Mouse (Mus musculus) frontal cortex, adult (tissue): ENCODE results near the gene Tmem110.
A peak's percentile ranks its signal among the peaks of the same experiment; 100 is the strongest.

Source experiments
- ATAC-seq: cut with Nextera tagmentation; 2 replicates; pipeline ENCODE4 v1.9.2; 2017; ENCODE audit warnings: mild to moderate bottlenecking, moderate library complexity, mixed read lengths; ENCODE audit not compliant: low TSS enrichment

Gene Tmem110

DNA sequence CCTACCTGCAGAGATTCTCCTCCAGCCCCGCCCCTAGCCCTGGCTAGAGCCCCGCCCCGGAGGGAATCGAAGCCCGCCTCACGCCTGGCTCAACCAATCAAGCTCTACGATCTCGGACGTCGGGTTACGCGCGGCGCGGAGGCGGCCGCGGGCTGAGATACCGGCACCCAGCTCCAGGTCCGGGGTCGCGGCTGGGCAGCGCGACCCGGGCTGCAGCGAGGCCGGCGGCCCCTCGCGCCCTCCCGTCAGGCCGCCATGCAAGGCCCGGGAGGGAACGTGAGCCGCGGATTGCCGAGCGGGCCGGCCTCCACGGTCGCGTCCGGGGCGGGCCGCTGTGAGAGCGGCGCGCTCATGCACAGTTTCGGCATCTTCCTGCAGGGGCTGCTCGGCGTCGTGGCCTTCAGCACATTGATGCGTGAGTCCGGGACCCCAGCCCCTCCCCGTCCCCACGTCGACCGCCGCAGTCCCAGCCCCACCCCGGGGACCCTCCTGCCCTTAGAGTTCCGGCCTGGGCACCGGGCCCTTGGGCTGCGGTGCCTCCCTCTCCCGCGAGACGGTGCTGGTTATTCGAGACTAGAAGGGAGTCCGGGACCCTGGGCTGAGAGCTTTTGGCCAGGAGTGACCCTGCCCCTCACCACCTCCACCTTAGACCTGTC is at the start of gene Tmem110:
Tmem110 (plus strand) TSS at position 115 of the 656 bp plus-strand sequence.
- ATAC-seq: peak; percentile 98

DNA sequence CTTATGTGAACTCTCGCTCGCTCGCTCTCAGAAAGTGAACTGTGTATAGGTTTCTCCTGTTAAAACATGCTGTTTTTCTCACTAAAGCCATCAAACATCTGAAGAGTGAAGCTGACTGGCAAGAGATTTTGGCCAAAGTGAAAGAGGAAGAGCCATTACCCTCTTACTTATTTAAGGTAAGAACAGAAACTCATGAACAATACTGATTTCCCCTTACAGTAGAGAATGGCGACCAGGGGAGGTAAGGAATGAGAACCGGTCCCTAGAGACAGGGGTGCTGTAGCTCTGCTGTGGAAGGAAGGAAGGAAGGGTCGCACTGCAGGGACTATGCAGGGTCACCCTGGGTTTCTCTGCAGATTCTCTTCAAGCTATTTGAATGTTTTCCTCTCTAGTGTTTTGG is 40.8 kb upstream of the Tmem110 start:
- ATAC-seq: no peak

DNA sequence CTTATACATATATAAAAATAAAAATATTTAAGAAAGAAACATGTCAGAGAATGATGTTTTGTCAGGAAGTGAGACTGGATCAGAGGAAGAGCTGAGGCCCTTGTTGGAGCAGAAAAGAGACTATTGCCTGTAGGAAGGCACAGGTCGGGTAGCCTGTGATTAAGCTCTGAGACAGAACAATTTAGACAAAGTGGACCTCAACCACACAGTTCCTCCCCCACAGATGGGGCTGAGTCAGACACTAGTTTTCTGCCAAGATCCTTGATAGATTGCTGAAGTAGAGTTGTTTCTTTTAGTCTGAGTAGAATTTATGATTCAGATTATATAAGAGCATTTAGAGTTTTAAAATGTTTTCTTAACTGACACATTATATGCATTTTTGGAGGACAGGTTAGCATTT is 35.9 kb upstream of the Tmem110 start:
- ATAC-seq: peak; percentile 88

DNA sequence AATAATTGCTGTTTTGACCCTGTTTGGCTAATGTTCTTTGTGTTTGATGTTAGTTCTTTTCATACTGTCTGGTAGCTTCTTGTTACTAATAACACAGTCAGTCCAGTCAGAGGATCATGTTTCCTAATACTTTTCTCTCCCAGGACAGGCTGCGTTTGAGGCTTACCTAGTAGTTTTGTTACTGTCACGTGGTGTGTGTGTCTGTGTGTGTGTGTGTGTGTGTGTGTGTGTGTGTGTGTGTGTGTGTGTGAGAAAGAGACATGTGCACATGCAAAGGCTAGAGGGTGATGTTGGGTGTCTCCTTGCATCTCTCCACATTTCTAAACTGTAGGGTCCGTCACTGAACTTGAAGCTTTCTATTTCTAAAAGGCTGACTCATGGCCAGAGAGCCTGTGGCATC is 32.5 kb upstream of the Tmem110 start:
- ATAC-seq: no peak

DNA sequence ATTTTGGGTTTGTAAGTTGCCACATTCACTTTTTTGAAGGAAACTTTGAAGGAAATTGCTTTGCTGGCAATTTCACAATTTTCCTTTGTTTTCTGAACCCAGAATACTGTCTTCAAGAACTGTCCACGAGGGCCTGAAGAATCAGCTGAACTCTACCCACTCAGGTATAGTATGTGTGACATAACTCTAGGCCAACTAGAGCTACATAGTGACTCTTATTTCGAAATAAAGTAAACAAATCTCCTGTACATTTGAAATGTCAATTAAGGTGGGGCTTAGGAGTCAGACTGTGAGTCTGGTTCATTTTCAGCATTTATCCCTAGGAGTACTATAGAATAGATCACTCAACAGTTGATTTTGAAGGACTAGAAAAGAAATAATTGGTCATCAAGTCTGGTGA is 23.6 kb upstream of the Tmem110 start:
- no peak for ATAC-seq

DNA sequence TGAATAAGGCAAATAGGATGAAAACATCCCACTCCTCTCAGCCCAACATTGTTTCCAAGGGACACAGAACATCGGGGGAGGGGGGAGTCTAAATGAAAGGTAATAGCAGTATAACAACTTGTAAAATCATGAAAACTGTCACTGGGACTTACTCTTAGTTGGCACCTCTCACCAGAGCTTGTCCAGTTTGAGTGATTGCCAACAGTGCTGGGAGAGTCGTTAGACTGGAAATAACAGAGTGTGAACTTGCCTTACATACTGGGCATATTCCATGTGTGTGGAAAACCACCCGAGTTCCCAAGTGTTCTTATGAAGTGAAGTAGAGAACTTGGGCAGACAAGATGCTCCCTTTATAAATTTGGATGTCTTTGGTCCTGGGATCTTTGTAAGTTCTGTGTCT is 4.3 kb upstream of the Tmem110 start:
- no peak for ATAC-seq

DNA sequence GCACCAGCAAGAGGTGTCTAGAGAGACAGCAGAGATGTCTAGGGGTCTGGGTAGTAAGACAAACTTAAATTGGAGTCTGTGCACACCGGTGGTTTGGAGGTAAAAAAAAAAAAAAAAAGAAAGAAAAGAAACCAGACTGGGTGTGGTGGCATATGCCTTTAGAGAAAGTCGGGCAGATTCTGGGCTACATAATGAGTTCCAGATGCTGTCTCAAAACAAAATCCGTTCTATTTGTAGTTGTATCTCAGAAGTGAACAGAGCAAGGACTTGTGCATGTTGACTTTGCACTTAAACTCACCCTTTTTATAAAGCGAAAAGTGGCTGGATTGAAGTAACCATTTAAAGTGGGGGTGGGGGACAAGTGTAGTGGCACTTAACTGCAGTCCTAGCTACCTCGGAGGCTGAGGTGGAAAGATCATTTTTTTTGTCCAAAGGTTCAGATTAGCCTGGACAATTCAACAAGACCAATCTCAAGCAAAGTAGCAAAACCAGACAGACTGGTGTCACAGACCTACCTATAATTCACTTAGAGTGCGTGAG is 864 bp upstream of the Tmem110 start:
- ATAC-seq: no peak

DNA sequence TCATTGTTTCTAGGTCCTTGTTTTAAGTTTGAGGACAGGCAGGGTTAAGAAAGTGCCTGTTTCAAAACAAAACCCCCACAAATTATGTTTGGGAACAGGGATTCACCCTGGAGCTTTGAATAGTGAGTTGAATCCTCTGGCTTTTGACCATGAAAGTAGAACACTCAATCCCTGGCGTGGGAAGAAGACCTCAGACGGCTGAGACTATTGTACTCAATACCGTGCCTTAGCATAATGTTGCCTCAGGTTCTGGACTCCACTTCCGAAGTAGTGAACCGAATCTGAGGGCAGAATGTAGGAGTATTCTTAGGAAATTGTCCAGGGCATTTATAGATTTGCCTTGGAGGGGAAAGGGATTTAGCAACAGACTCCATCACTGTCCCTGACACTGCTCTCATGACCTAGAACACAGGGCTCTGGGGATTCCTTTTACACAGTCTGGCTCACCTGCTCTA is 342 bp upstream of the Tmem110 start:
- peak; percentile 2; the same call in 1 of the 2 replicates for ATAC-seq

DNA sequence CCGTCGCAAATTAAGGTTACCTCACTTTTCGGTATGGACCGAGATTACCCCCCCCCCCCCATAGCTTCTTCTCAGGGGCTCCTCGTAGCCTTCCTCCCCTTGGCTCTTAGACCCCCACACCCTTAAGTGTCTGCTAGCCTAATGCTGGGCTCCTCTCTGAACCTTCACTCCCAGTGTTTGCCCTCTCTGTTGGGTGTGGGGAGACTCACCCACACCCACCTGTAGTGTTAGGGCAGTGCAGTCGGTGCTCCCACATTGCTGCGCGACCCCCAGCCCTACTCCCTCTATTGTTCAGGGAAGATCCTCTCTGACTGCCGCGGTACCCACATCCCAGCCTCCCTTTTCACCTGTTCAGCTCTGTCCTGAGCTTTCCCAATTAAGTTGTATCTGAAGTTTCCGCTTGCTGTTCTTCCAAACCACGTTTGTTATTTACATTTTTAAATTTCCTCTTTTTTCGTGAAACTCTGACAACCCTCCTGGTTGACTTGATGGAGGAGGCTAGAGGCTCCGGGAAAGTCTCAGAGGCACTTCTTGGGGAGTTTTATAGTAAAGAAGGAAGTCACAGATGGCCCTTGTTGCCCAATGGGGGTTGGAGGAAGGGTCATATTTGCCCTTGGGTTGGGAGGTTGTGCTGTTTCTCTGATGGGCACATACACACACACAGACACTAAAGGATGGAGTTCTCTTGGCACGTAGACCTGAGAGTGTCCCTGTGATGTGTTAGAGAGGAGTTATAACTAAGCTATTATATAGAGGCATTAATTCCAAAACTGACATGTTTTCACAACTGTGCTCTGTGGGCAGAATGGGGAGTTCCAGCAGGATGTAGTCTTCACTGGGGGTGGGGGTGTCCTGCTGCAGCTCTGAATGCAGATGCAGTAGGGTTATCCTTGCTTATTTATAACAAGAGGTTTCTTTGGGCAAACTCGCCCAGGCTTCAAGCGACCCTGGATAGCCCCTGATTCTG is 1.1 kb downstream of the Tmem110 start:
- no peak for ATAC-seq

DNA sequence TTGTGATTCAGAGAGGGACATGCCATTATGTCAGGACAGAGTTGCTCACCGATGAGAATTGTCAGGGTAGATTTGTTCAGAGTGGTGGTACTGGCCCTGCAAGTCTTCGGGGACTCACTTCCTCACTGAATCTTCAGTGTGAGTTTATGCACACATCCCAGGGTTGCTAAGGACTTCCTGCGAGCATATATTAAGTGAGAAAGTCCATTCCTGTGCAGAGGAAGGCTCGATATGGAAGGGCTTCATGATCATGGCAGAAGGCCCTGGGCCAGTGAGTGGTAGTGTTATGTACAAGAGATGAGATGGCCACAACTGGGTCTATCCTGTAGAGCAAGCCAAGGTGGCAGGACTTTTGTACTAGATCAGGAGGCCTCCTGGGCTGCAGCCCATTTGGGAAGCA is 2.1 kb downstream of the Tmem110 start:
- ATAC-seq: no peak

DNA sequence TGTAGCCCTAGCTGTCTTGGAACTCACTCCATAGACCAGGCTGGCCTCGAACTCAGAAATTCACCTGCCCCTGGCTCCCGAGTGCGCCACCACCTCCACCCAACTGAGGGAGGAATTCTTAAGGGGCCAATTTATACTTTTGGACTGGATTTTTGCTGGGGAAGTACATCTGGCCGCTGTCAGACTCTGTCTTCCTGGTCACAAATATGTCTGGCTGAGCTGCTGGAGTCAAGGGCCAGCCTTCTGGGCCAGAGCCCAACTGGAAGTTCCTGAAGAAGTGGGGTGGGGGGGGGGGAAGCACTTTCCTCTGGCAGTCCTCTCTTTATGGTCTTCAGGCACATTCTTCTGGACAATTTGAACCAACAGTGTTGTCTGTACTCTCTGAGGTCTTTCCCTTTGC is 2.7 kb downstream of the Tmem110 start:
- no peak for ATAC-seq

DNA sequence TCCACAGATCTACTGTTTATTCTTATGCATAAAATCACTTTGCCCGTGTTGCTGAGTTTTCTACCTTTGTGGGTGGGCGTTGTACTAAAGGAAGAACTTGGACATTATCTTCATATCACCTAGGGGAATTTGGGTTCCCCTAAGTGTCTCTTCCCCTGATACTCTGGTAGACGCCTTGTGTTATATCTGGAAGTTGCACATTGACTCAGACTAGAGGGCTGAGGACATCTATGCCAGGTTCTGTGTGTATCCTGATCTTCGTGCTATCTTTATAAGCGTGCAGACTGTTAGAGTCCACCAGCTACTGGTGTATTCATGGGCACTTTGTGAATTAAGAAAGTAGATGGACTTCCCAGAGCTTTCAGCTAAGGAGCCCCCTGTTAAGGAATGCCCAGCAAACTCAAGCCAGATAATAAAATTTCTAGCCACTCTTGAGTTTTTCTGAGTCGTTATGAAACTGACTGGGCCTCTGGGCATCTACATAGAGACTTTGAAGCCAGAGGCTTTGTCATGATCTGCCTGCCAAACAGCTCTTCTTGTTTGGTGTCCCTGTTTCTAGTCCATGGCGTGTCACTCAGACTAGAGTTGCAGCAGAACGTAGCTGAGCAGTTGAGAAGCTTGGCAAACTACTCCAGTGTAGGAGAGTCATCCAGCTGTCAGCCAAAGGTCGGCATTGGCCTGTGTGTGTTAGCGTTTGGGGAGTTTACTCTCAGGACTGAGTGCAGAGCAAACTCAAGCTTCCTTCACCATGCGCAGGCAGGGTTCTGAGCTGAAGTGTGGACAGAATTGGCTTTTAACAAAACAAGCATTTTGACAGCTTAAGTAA is 3.5 kb downstream of the Tmem110 start:
- no peak for ATAC-seq

DNA sequence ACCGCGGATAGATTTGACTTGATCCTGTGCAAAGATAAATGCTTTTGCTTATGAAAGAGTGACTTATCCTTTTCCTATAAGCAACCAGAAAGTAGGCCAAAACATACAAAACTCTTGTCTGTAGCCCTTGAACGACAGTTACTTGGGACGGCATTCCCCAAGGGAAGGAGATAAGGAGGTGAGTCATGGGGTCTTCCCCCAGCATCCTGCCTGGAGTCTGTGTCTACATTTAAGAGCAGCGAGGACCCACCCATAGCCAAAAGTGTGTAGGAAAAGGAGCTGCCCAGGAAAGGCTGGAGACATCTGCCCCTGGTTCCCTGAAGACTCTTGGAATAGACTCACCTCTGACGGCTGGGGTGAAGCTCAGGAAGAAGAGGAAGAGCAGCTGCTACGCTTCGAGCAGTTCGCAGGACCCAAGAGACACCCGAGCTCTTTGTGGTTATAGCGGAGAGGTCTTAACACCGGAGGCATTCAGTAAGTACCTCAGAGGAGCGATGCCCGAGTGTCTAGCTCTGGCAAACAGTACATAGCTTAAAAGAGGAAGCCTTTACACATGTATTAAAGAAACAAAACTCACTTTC is 12.1 kb downstream of the Tmem110 start:
- no peak for ATAC-seq

DNA sequence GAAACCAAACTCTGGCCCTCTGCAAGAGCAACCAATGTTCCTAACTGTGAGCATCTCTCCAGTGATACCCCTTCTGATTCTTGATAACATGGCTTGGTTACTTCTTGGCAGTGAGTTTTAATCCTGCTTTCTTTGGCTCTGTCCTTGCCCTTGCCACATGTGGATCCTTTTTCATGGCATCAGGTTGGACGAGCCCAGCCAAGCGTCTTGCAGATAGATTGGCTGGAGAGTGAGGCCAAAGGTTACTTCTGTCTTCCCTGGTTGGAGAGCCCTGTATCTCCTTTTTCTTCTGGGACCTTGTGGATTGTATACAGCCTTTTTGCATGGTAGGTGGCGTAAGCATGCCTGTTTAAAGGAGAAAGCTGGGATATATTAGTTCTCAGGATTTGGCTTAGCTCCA is 18.3 kb downstream of the Tmem110 start:
- no peak for ATAC-seq

DNA sequence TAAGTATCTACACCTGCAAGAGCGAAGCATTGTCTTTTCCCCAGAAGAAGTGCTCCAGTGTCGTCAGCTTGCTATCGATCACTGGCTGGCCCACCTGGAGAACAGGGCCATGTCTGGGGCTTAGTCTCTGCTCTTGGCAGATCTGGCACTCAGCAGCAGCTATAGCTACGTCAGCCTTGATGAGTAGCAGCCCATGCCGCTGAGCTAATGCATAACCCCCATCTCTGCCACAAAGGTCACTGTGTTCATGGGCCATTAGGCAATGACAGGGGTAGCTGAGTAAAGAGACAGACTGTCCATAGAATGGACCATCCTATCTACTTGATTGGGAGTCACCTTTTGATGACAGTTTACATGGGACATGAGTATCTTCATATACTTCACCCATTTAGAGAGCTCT is 25.1 kb downstream of the Tmem110 start:
- ATAC-seq: no peak

DNA sequence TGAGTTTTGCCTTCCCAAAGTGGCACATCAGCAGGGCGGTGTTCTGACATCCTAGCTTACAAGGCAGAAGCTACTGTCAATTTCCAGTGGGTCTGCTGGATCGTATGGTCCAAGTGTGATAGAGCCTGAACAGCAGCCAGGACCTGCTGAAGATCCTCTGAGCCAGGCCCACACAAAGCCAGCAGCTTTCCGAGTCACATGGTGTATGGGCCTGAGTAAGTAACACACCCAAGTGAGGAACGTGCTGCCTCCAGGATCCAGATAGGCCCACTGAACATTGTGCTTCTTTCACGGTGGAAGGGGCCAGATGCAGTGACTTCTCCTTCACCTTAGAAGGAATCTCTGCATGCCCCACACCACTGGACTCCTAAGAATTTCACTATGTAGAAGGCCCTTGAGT is 26.9 kb downstream of the Tmem110 start:
- no peak for ATAC-seq

DNA sequence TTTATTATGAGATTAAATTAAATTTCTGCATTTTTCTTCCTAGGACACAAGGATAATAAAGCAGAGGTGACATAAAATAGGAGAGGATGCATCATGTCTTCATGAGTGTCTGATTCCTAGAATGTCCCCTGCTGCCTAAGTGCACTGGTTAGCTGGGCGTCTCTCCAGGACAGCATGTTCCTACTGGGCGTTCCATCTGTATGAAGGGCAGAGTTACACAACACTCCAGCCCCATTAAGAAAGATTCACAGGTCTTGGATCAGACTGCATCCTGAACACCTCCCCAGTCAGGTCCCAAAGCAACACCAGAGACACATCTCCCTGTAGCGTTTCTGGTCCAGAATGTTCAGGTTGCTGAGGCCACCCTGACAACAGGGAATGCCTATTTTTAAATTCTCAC is 29.9 kb downstream of the Tmem110 start:
- no peak for ATAC-seq

DNA sequence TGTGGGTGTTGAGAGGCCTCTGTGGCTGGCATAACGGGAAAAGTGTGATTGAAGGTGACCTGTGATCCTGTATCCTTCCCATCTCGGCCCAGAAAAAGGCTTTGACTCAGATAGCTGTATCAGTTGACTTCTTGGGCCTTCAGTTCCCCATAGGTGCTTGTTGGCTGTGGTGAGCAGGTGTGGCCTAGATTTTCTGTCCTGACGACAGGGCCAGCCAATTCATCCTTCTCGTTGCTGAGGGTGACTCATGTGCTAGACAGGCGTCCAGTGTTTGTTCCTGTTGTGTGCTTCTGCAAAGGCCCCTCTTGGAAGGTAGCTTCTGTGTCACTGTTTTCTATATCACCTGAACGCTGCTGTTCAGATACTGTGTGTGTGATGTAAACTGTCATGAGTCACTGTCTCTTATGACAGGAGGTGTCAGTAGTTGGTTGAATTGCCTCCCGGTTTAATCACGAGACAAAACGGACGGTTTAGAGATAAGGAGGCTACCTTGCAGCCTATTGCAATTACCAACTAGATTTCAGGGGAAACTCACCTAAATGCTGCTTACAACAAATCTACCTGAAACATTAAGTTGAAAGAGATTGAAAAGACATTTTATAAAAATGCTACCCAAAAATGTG is 31.6 kb downstream of the Tmem110 start:
- ATAC-seq: peak; percentile 42; the same call in 1 of the 2 replicates

DNA sequence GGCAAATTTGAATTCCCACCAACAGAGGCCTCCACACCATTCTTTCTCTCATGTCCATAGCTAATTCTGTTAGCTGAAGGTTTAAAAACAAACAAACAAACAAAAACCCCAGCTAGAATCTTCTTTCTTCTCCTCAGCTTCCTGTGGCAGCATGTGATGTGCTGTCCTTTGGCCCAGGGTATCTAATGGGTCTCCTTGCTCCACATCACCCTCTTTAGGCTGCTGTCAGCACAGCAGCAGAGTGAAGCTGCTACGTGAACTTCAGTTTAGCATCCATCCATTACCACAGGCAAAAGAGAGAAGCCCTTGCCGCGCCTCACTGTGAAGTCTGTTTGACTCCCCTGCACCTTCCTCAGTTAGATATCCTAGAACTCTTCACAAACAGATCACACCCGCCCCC is 32.6 kb downstream of the Tmem110 start:
- ATAC-seq: no peak

DNA sequence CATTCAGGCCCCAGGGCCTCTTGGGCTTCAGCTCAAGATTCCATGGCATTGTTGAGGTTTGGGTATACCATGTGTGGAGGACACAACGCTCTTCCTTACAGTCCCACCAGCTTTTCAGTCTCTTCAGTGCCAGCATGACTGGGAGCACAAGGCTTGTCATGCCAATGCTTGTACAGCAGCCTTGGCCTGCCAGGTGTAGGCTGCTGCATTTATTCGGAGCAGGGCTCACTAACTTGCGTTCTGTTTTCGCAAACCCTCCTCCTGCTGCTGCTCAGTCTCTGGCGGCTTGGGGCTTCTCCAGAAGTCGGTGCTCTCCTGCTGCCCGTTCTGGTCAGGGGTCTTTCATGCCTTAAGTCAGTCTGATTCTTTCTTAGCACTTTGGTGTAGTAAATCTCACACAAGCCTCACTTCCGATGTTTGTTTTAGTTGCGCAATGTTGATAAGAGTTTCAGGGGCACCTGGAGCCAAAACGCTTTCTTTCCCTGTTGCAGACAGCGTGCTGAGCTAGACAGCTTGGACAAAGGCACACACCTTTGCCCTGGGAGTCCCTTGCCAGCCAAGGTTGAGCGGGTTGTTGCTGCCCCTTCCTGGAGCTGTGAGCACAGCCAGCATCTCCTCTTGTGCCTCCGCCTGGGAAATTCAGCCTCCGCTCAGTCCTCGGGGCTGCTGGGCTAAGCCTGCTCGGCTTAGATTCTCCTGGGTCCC is 36.2 kb downstream of the Tmem110 start:
- no peak for ATAC-seq
